Mouse (Mus musculus): Measurements from ENCODE around the gene Olfr355. TPM values are rescaled to one million over a fixed set of nuclear protein-coding genes. Genes with fewer than 3 reads are reported as not detected.

Gene Olfr355
- not detected for total RNA-seq (2021)
- long read RNA-seq, experiment 1: 0 reads
- long read RNA-seq, experiment 2: 0 reads

- intact Hi-C loops (cut with DNase I): no loop called here
- DNase-seq: no peak
Observed at GRCm38 (mm10) chr2:36928797-36929196, at the start of gene Olfr355. TSS of gene Olfr355 (minus strand) at chr2:36928897.

- no peak for DNase-seq
- intact Hi-C loops (cut with DNase I): no loop called here
Observed at GRCm38 (mm10) chr2:36936821-36937220, 8.1 kb upstream of the Olfr355 start, which contains the start of gene Olfr356. TSS of gene Olfr356 (plus strand) at chr2:36937121.

- DNase-seq: no peak
- intact Hi-C loops (cut with DNase I): no loop called here
Observed at GRCm38 (mm10) chr2:36905380-36905779, 23.3 kb downstream of the Olfr355 start, which contains the start of gene Olfr354. TSS of gene Olfr354 (plus strand) at chr2:36905680.

- intact Hi-C loops (cut with DNase I): no loop called here
- no peak for DNase-seq
Observed at GRCm38 (mm10) chr2:36897114-36897513, 31.6 kb downstream of the Olfr355 start.

- intact Hi-C loops (cut with DNase I): no loop called here
Observed at GRCm38 (mm10) chr2:36892836-36893235, 35.9 kb downstream of the Olfr355 start, which contains the start of gene Olfr353. TSS of gene Olfr353 (minus strand) at chr2:36892936.

More at GRCm38 (mm10) chr2:36892836-36893235, 35.9 kb downstream of the Olfr355 start, which contains the start of gene Olfr353:
- no peak for DNase-seq

Other genes with a start within 250 kb of the Olfr355 start
- not detected for gene Olfr346, start 243.1 kb downstream of the Olfr355 start, total RNA-seq (2021)
- gene Olfr347, start 197.0 kb downstream of the Olfr355 start, total RNA-seq (2021): not detected
- not detected for gene Olfr348, start 144.6 kb downstream of the Olfr355 start, total RNA-seq (2021)
- gene Olfr50, start 138.4 kb downstream of the Olfr355 start, total RNA-seq (2021): not detected
- gene Olfr3, start 111.9 kb downstream of the Olfr355 start, total RNA-seq (2021): not detected
- not detected for gene Olfr350, start 82.6 kb downstream of the Olfr355 start, total RNA-seq (2021)
- gene Olfr351, start 66.2 kb downstream of the Olfr355 start, total RNA-seq (2021): not detected
- gene Olfr352, start 60.4 kb downstream of the Olfr355 start, total RNA-seq (2021): not detected
- not detected for gene Olfr353, start 36.0 kb downstream of the Olfr355 start, total RNA-seq (2021)
- not detected for gene Olfr354, start 23.2 kb downstream of the Olfr355 start, total RNA-seq (2021)
- not detected for gene Olfr356, start 8.2 kb upstream of the Olfr355 start, total RNA-seq (2021)
- not detected for gene Olfr357, start 64.9 kb upstream of the Olfr355 start, total RNA-seq (2021)
- not detected for gene Olfr358, start 80.4 kb upstream of the Olfr355 start, total RNA-seq (2021)
- gene Olfr360, start 136.8 kb upstream of the Olfr355 start, total RNA-seq (2021): not detected
- gene Olfr361, start 160.4 kb upstream of the Olfr355 start, total RNA-seq (2021): not detected
- not detected for gene Olfr362, start 189.0 kb upstream of the Olfr355 start, total RNA-seq (2021)
- gene Olfr364-ps1, start 210.4 kb upstream of the Olfr355 start, total RNA-seq (2021): not detected